Comparison of ENCODE assay signal across 9 mouse cellular contexts in the genomic region with DNA sequence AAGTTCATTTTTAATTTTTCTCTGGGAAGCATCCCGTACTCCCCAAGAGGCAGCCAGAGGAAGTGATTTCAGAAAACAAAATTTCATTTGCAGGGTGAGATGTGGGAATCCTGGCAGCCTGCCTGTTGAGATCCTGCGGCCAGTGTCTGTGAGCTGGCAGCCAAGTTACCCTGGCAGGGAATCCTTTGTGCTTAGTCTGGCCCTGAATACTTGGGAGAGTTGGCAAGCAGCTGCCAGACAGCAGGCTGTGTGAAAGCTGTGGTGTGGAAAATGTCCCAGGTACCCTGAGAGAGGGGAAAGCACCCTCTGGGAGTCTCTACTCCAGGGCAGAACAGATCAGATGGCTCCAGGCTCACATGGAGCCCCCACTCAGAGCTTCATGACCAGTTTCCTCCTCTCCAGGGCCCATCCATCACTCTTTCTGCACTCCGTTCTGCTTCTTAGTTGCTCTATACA. TPM values are rescaled to one million over a fixed set of nuclear protein-coding genes. Genes with fewer than 3 reads are reported as not detected.
A peak's percentile ranks its signal among the peaks of the same experiment; 100 is the strongest.
DNase-seq lines count a peak whose midpoint lies in the region; ATAC-seq and TF ChIP-seq lines count a peak whose summit lies in the region.
"Had no signal": no experiment of that assay in that cellular context is flagged by ENCODE, and none has a peak within 500 bp of the region (broad histone marks: within the 10 kb centered on the region; RNA-seq: fewer than 3 reads in every experiment).

No protein-coding gene starts in this region.

- no peak overlapping the region for H3K27ac ChIP-seq in cerebellum, adult 2 months (ENCODE audit: insufficient read depth, low read length)
- 0 out of 2 replicates have a peak overlapping the region, but pooled peaks have one; percentile 5 for H3K27ac ChIP-seq in gastrocnemius, adult 2 months
- peak overlapping the region; percentile 93 for H3K27ac ChIP-seq in hindbrain, embryonic 14.5 days
- peak overlapping the region; percentile 97 for H3K27ac ChIP-seq in olfactory bulb, adult 2 months (ENCODE audit: insufficient read depth, low read depth, low read length)
- H3K27ac ChIP-seq in thymus, adult 2 months (ENCODE audit: control insufficient read depth, insufficient read depth, low read length) = no peak overlapping the region
- H3K27ac ChIP-seq: kidney, postnatal 0 days had no signal

- H3K9me3 ChIP-seq in hindbrain, embryonic 14.5 days (ENCODE audit: control insufficient read depth, low read length) = no peaks in the 10 kb centered on the region

- H3K4me3 ChIP-seq in cerebellum, adult 2 months (replicated peaks; ENCODE audit: insufficient read depth, low read depth, low read length) = no peak overlapping the region
- H3K4me3 ChIP-seq in gastrocnemius, adult 2 months = no peak overlapping the region
- no peak overlapping the region for H3K4me3 ChIP-seq in hindbrain, embryonic 14.5 days (replicated peaks; ENCODE audit: low read length)
- no peak overlapping the region for H3K4me3 ChIP-seq in olfactory bulb, adult 2 months (ENCODE audit: insufficient read depth, low read depth, low read length)
- no peak overlapping the region for H3K4me3 ChIP-seq in thymus, adult 2 months (ENCODE audit: control insufficient read depth, insufficient read depth, low read length)

- WGBS in cerebellum, adult 2 months = 0% methylated on average over 3 of the region's 3 CpGs
- 20% methylated on average over 3 of the region's 3 CpGs for WGBS in hindbrain, embryonic 14.5 days
- 20% methylated on average over 3 of the region's 3 CpGs for WGBS in olfactory bulb, adult 2 months
- 74% methylated on average over 3 of the region's 3 CpGs for WGBS in thymus, adult 2 months

- H3K4me1 ChIP-seq in cerebellum, adult 2 months (ENCODE audit: control insufficient read depth, insufficient read depth, low read length) = peaks cover 10% of the 10 kb centered on the region
- H3K4me1 ChIP-seq in hindbrain, embryonic 14.5 days (replicated peaks; ENCODE audit: control insufficient read depth, insufficient read depth, low read length) = peaks cover 37% of the 10 kb centered on the region
- H3K4me1 ChIP-seq in olfactory bulb, adult 2 months (ENCODE audit: control insufficient read depth, insufficient read depth, low read length) = peaks cover 28% of the 10 kb centered on the region
- no peaks in the 10 kb centered on the region for H3K4me1 ChIP-seq in thymus, adult 2 months (replicated peaks; ENCODE audit: control insufficient read depth, insufficient read depth, low read length)

- DNase-seq in adipocyte (ENCODE audit: low spot score) = peak; percentile 96
- peak; percentile 85 to 89 for DNase-seq in cerebellum, adult 2 months
- peak; percentile 77 for DNase-seq in gastrocnemius, adult 2 months
- DNase-seq in hindbrain, embryonic 14.5 days (ENCODE audit: low spot score) = peak; percentile 79
- DNase-seq in left cerebral cortex, postnatal 25 days (ENCODE audit: low spot score in 2 of 2) = peak; percentile 76 to 89
- no peak for DNase-seq in thymus, adult 18-20 months
- DNase-seq in thymus, adult 2 months = no peak

- H3K27me3 ChIP-seq in cerebellum, adult 2 months (ENCODE audit: control insufficient read depth, insufficient read depth, low read length) = no peaks in the 10 kb centered on the region
- no peaks in the 10 kb centered on the region for H3K27me3 ChIP-seq in hindbrain, embryonic 14.5 days (ENCODE audit: control insufficient read depth, insufficient read depth, low read length)
- no peaks in the 10 kb centered on the region for H3K27me3 ChIP-seq in thymus, adult 2 months (ENCODE audit: control insufficient read depth, insufficient read depth, low read length)

- peak overlapping the region; percentile 22; the same call in 1 of the 2 replicates for H3K9ac ChIP-seq in hindbrain, embryonic 14.5 days

- H3K36me3 ChIP-seq in hindbrain, embryonic 14.5 days (replicated peaks; ENCODE audit: control insufficient read depth, insufficient read depth) = 0 out of 2 replicates have a peak, but pooled peaks cover 3% of the 10 kb centered on the region
- H3K36me3 ChIP-seq in thymus, adult 2 months (ENCODE audit: control insufficient read depth, insufficient read depth, low read length) = no peaks in the 10 kb centered on the region

- H3K4me2 ChIP-seq in hindbrain, embryonic 14.5 days (replicated peaks) = peak overlapping the region; percentile 31

- ATAC-seq in hindbrain, embryonic 14.5 days (ENCODE audit: low FRiP score) = peak; percentile 77

- intact Hi-C loops in gastrocnemius, adult 2 months (cut with DNase I) = no loop called here
- intact Hi-C loops in left cerebral cortex, postnatal 25 days (cut with DNase I) = no loop called here

- TF ChIP-seq CTCF in cerebellum, adult 2 months (IDR thresholded peaks at IDR 0.05; ENCODE audit: borderline replicate concordance, insufficient read depth, low read depth, low read length) = no peak
- TF ChIP-seq CTCF in gastrocnemius, adult 2 months (IDR thresholded peaks at IDR 0.05) = no peak; the same call in 1 of the 2 replicates
- peak; percentile 3; the same call in 1 of the 2 replicates for TF ChIP-seq CTCF in olfactory bulb, adult 2 months (IDR thresholded peaks at IDR 0.05; ENCODE audit: insufficient read depth, low read depth, low read length)
- no peak for TF ChIP-seq CTCF in thymus, adult 2 months (IDR thresholded peaks at IDR 0.05; ENCODE audit: borderline replicate concordance, control insufficient read depth, extremely low read depth, insufficient read depth, low read length, poor library complexity)

- no peak for TF ChIP-seq POLR2A in cerebellum, adult 2 months (IDR thresholded peaks at IDR 0.05; ENCODE audit: borderline replicate concordance, insufficient read depth, low read length)
- TF ChIP-seq POLR2A in olfactory bulb, adult 2 months (IDR thresholded peaks at IDR 0.05; ENCODE audit: insufficient read depth, low read depth, low read length) = no peak
- TF ChIP-seq POLR2A in thymus, adult 2 months (IDR thresholded peaks at IDR 0.05; ENCODE audit: control insufficient read depth, extremely low read depth, insufficient read depth, low read length, poor library complexity) = no peak

RNA-seq across cellular contexts. Expression of gene Abat, which starts 27.7 kb away (rescaled TPM):
- polyA plus RNA-seq in cerebellum, adult 2 months (2012; rRNA removed) = 248 and 252 TPM in 2 replicates
- 1 to 10 TPM; 2.3 to 3.7 TPM for total RNA-seq in gastrocnemius, adult 2 months (2021)
- 69.5 and 74.3 TPM in 2 replicates for polyA plus RNA-seq in hindbrain, embryonic 14.5 days (2014; fragmentation: Nextera tagmentation; extraction: Ambion mirVana)
- 100 to 1,000 TPM; 147 to 179 TPM for total RNA-seq in left cerebral cortex, postnatal 25 days (2021)
- polyA plus RNA-seq in olfactory bulb, adult 2 months (2012; ENCODE audit: insufficient read depth, insufficient read length, low replicate concordance, missing spikeins) = 131 and 165 TPM in 2 replicates
- 7.3 and 9.5 TPM in 2 replicates for polyA plus RNA-seq in thymus, adult 2 months (2012; rRNA removed)

Comparison
In these comparisons a context has a peak if more than half of its experiments do, and no peak if none do; other contexts are left out.
1. DNase-seq: peak in adipocyte (single experiment), cerebellum, adult 2 months (2 of 2), gastrocnemius, adult 2 months (single experiment), hindbrain, embryonic 14.5 days (single experiment) and left cerebral cortex, postnatal 25 days (2 of 2); none in thymus, adult 18-20 months (0 of 2) and thymus, adult 2 months (single experiment).
2. H3K27ac ChIP-seq: peak in gastrocnemius, adult 2 months (single experiment), hindbrain, embryonic 14.5 days (single experiment) and olfactory bulb, adult 2 months (single experiment); none in cerebellum, adult 2 months (single experiment) and thymus, adult 2 months (single experiment).